Mouse (Mus musculus): ENCODE data around the gene Reln.

DNA sequence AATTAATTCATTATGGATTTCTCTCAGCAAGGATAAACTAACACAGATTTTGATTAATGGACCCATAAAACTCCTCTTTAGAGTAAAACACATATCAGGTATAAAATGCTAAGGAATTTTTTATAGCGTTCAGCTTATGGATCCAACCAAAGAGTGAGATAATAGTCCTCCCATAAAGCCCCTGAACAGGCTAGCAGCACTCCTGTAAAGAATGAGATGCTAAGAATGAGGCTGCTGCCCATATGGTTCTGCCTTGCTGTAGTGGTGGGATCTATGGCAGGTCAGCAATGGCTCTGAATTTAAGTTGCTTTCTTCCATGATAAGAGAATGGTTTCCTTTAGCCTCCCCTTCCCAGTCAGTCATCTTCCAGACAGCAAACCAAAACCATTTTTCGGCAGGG, 147.6 kb downstream of the Reln start:
- TF ChIP-seq POLR2A (IDR thresholded peaks at IDR 0.05; ENCODE audit: insufficient read length, low read depth): no peak
- TF ChIP-seq MYOD1 (IDR thresholded peaks at IDR 0.05; ENCODE audit: control insufficient read depth in 1 of 3, insufficient read length in 2 of 3, low read depth in 2 of 3): no peak
